Mouse (Mus musculus): ENCODE data around the gene Ifrd2.

DNA sequence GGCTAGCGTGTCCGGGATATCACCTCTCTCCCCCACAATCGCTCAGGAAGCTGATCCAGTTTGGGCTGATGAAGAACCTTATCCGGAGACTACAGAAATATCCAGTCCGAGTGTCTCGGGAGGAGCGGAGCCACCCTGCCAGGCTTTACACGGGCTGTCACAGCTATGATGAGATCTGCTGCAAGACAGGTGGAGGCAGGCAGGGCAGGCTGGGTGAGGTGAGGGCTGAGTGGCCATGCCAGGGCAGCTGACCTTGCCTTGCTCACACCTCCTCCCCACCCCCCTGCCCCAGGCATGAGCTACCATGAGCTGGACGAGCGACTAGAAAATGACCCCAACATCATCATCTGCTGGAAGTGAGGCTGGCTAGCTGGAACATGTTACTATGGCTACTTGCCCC is 42.2 kb upstream of the Ifrd2 start:
- TF ChIP-seq POLR2A (IDR thresholded peaks at IDR 0.05; ENCODE audit: control insufficient read depth, extremely low read depth, insufficient read depth, low read length, poor library complexity), result no peak
- TF ChIP-seq CTCF (IDR thresholded peaks at IDR 0.05; ENCODE audit: borderline replicate concordance, control insufficient read depth, extremely low read depth, insufficient read depth, low read length, poor library complexity), result no peak

All from thymus, adult 2 months (tissue).